Mouse (Mus musculus) testis, adult 2 months (tissue): ENCODE data around the gene Mybpc3.

Experiments
- CTCF ChIP-seq: fragments of 200-500 bp; IDR thresholded peaks from 2 replicates; pipeline ENCODE4 v1.5.1; 2012; ENCODE audit warnings: low read depth, mild to moderate bottlenecking, inconsistent platforms, low read length, moderate library complexity; ENCODE audit not compliant: control insufficient read depth, insufficient read depth, insufficient replicate concordance
- POLR2A ChIP-seq: fragments of 200-500 bp; IDR thresholded peaks from 2 replicates; pipeline ENCODE4 v1.6.1; 2012; ENCODE audit warnings: low read depth, mild to moderate bottlenecking, inconsistent platforms, low read length, moderate library complexity; ENCODE audit not compliant: control insufficient read depth

GRCm38 (mm10) chr2:91183148-91183513 lies 65.2 kb downstream of the Mybpc3 start:
- TF ChIP-seq CTCF, result no peak
- no peak; the same call in 1 of the 2 replicates for TF ChIP-seq POLR2A
